Mouse (Mus musculus) 416B (cell line): ENCODE measurements around the gene 4930442H23Rik.
"Not testable (repeated sequence)": the region's sequence is repeated elsewhere in the genome, so short reads cannot be mapped to it uniquely, and the experiment has no call there.

Source experiments
- DNase-seq: peaks from one replicate; pipeline ENCODE4 v3.0.0; 2011; ENCODE audit warnings: low read depth

The 4930442H23Rik gene

GRCm38 (mm10) chr10:81183805-81184204 lies at the start of gene 4930442H23Rik:
Gene 4930442H23Rik, minus strand, starts transcription at chr10:81183849.
- DNase-seq: no peak

- no peak for DNase-seq
These were observed 49.6 kb upstream of the 4930442H23Rik start for GRCm38 (mm10) chr10:81233226-81233585.

GRCm38 (mm10) chr10:81232580-81233225 lies 49.1 kb upstream of the 4930442H23Rik start, which contains the start of gene Zfr2:
Gene Zfr2, plus strand, starts transcription at chr10:81233155.
- DNase-seq: peak; percentile 84

GRCm38 (mm10) chr10:81231436-81231835 lies 47.8 kb upstream of the 4930442H23Rik start:
- DNase-seq: no peak

- DNase-seq: no peak
These were observed 47.0 kb upstream of the 4930442H23Rik start, which contains the start of gene Atcay for GRCm38 (mm10) chr10:81230438-81231332. Gene Atcay, minus strand, starts transcription at chr10:81230833.

GRCm38 (mm10) chr10:81229735-81230437 lies 46.2 kb upstream of the 4930442H23Rik start:
- DNase-seq: no peak

- not testable (repeated sequence) for DNase-seq
These were observed 40.1 kb upstream of the 4930442H23Rik start for GRCm38 (mm10) chr10:81223731-81224130.

- DNase-seq: peak; percentile 64
These were observed 37.9 kb upstream of the 4930442H23Rik start for GRCm38 (mm10) chr10:81221402-81222015.

- DNase-seq: peak; percentile 37
These were observed 34.3 kb upstream of the 4930442H23Rik start for GRCm38 (mm10) chr10:81217964-81218363.

- DNase-seq: peak; percentile 49
These were observed 33.6 kb upstream of the 4930442H23Rik start for GRCm38 (mm10) chr10:81217267-81217666.

- no peak for DNase-seq
These were observed 33.2 kb upstream of the 4930442H23Rik start for GRCm38 (mm10) chr10:81216810-81217209.

GRCm38 (mm10) chr10:81216260-81216659 lies 32.6 kb upstream of the 4930442H23Rik start:
- DNase-seq: peak; percentile 26

GRCm38 (mm10) chr10:81210154-81210553 lies 26.5 kb upstream of the 4930442H23Rik start:
- DNase-seq: no peak

- no peak for DNase-seq
These were observed 20.5 kb upstream of the 4930442H23Rik start for GRCm38 (mm10) chr10:81204137-81204536.

- no peak for DNase-seq
These were observed 19.5 kb upstream of the 4930442H23Rik start for GRCm38 (mm10) chr10:81202978-81203720.

- DNase-seq: no peak
These were observed 18.4 kb upstream of the 4930442H23Rik start, which contains the start of gene Nmrk2 for GRCm38 (mm10) chr10:81201807-81202758. Gene Nmrk2, minus strand, starts transcription at chr10:81202051.

GRCm38 (mm10) chr10:81200605-81201287 lies 17.1 kb upstream of the 4930442H23Rik start:
- DNase-seq: no peak

GRCm38 (mm10) chr10:81200141-81200540 lies 16.5 kb upstream of the 4930442H23Rik start:
- no peak for DNase-seq

- DNase-seq: no peak
These were observed 15.3 kb upstream of the 4930442H23Rik start for GRCm38 (mm10) chr10:81198990-81199389.
